Mouse (Mus musculus) CH12.LX (cell line): ENCODE measurements at regions not wholly inside any gene's neighbourhood (a gene's known extent, or its start where the extent isn't known, plus 50 kb on each side); places are given as distances from the start of the nearest gene placed in this dataset.

Experiments
- DNase-seq: peaks from one replicate; pipeline ENCODE4 v3.0.0-alpha.2; 2013; ENCODE audit errors: extremely low read depth
- H3K27ac ChIP-seq: 2 replicates; pipeline ENCODE4 v1.5.1; 2012; ENCODE audit warnings: low read depth, mild to moderate bottlenecking, control low read depth, moderate library complexity; ENCODE audit not compliant: insufficient read depth
- H3K27me3 ChIP-seq: replicated peaks from 2 replicates; pipeline ENCODE3; 2012; ENCODE audit warnings: inconsistent platforms
- H3K36me3 ChIP-seq, 2 experiments: replicated peaks in 1 of 2; 2 replicates each; pipeline versions ENCODE3 to v1.6.1; 2012; ENCODE audit warnings: inconsistent platforms in 1 of 2, low read length in 1 of 2, mild to moderate bottlenecking in 1 of 2, mixed read lengths in 1 of 2, moderate library complexity in 1 of 2; ENCODE audit not compliant: control insufficient read depth in 1 of 2, insufficient read depth in 1 of 2
- H3K4me1 ChIP-seq, 2 experiments: 2 replicates each; pipeline ENCODE4 v1.6.1; 2012; ENCODE audit warnings: inconsistent platforms in 1 of 2, moderate library complexity in 1 of 2; ENCODE audit not compliant: insufficient read depth in 2 of 2, control insufficient read depth in 1 of 2
- H3K4me2 ChIP-seq: 2 replicates; pipeline ENCODE4 v1.6.1; 2012; ENCODE audit warnings: low read depth, mild to moderate bottlenecking, control low read depth; ENCODE audit not compliant: poor library complexity, insufficient read depth, severe bottlenecking
- H3K4me3 ChIP-seq, 3 experiments: fragments of 150-350 bp in 1 of 3; sonication (generic) in 1 of 3; replicated peaks in 1 of 3; 2 replicates each; pipeline versions ENCODE3 to v1.5.1; 2011 to 2012; ENCODE audit warnings: low read depth in 2 of 3, low read length in 2 of 3, mild to moderate bottlenecking in 2 of 3, moderate library complexity in 2 of 3, control low read depth in 1 of 3, improper control_type of control experiment in 1 of 3, inconsistent platforms in 1 of 3, mixed read lengths in 1 of 3; ENCODE audit not compliant: poor library complexity in 1 of 3
- H3K79me2 ChIP-seq: replicated peaks from 2 replicates; pipeline ENCODE4 v1.6.1; 2012; ENCODE audit warnings: mild to moderate bottlenecking, moderate library complexity; ENCODE audit not compliant: control insufficient read depth, poor library complexity, insufficient read depth, severe bottlenecking; ENCODE audit errors: extremely low read depth
- H3K9ac ChIP-seq: 2 replicates; pipeline ENCODE4 v1.6.1; 2012; ENCODE audit warnings: low read depth, mild to moderate bottlenecking, control low read depth, moderate library complexity; ENCODE audit not compliant: insufficient read depth
- H3K9me3 ChIP-seq: replicated peaks from 2 replicates; pipeline ENCODE3; 2012; ENCODE audit warnings: low read length, inconsistent platforms, mixed read lengths
- CHD1 ChIP-seq: IDR thresholded peaks from 2 replicates; pipeline ENCODE4 v1.6.1; 2012; ENCODE audit warnings: low read depth, low read length, improper control_type of control experiment, inconsistent platforms
- CHD2 ChIP-seq: IDR thresholded peaks from 2 replicates; pipeline ENCODE4 v1.6.1; 2011; ENCODE audit warnings: low read length, improper control_type of control experiment
- E2F4 ChIP-seq: IDR thresholded peaks from 2 replicates; pipeline ENCODE4 v1.6.1; 2011; ENCODE audit warnings: low read depth, low read length, improper control_type of control experiment; ENCODE audit not compliant: insufficient replicate concordance
- ELF1 ChIP-seq: IDR thresholded peaks from 2 replicates; pipeline ENCODE4 v1.6.1; 2014; ENCODE audit warnings: low read depth, mild to moderate bottlenecking, inconsistent platforms, low read length, improper control_type of control experiment
- GABPA ChIP-seq: IDR thresholded peaks from 2 replicates; pipeline ENCODE4 v1.6.1; 2012; ENCODE audit warnings: low read depth, low read length, improper control_type of control experiment, inconsistent platforms; ENCODE audit not compliant: insufficient replicate concordance
- HCFC1 ChIP-seq: IDR thresholded peaks from 2 replicates; pipeline ENCODE4 v1.6.1; 2012; ENCODE audit warnings: low read depth, mild to moderate bottlenecking, inconsistent platforms, low read length, improper control_type of control experiment
- JUN ChIP-seq: IDR thresholded peaks from 2 replicates; pipeline ENCODE4 v1.6.1; 2011; ENCODE audit warnings: low read depth, mild to moderate bottlenecking, low read length, improper control_type of control experiment, moderate library complexity; ENCODE audit not compliant: insufficient read depth
- JUND ChIP-seq: conservative IDR thresholded peaks from 2 replicates; pipeline ENCODE4 v1.6.1; 2011; ENCODE audit warnings: low read depth, low read length, improper control_type of control experiment
- KAT2A ChIP-seq: IDR thresholded peaks from 2 replicates; pipeline ENCODE4 v1.6.1; 2012; ENCODE audit warnings: low read length, improper control_type of control experiment, inconsistent platforms; ENCODE audit not compliant: insufficient replicate concordance
- MAX ChIP-seq: IDR thresholded peaks from 2 replicates; pipeline ENCODE4 v1.6.1; 2011; ENCODE audit warnings: low read length, improper control_type of control experiment
- MYC ChIP-seq: IDR thresholded peaks from 2 replicates; pipeline ENCODE4 v1.6.1; 2011; ENCODE audit warnings: low read depth, mild to moderate bottlenecking, improper control_type of control experiment, low read length
- NRF1 ChIP-seq: IDR thresholded peaks from 2 replicates; pipeline ENCODE4 v1.6.1; 2014; ENCODE audit warnings: low read depth, mild to moderate bottlenecking, inconsistent platforms, low read length, improper control_type of control experiment, moderate library complexity
- PAX5 ChIP-seq: IDR thresholded peaks from 2 replicates; pipeline ENCODE4 v1.6.1; 2012; ENCODE audit warnings: low read length, inconsistent platforms, mixed read lengths
- POLR2A ChIP-seq: IDR thresholded peaks from 2 replicates; pipeline ENCODE4 v1.6.1; 2011; ENCODE audit warnings: low read depth, mild to moderate bottlenecking, improper control_type of control experiment, low read length
- POLR2AphosphoS2 ChIP-seq: IDR thresholded peaks from 2 replicates; pipeline ENCODE4 v1.6.1; 2011; ENCODE audit warnings: low read depth, low read length, improper control_type of control experiment
- SMC3 ChIP-seq: IDR thresholded peaks from 2 replicates; pipeline ENCODE4 v1.6.1; 2011; ENCODE audit warnings: low read depth, low read length, improper control_type of control experiment
- TBP ChIP-seq: conservative IDR thresholded peaks from 2 replicates; pipeline ENCODE4 v1.6.1; 2011; ENCODE audit warnings: low read depth, low read length, improper control_type of control experiment
- TCF12 ChIP-seq: IDR thresholded peaks from 2 replicates; pipeline ENCODE4 v1.6.1; 2014; ENCODE audit warnings: low read depth, mild to moderate bottlenecking, inconsistent platforms, low read length, improper control_type of control experiment
- USF1 ChIP-seq: IDR thresholded peaks from 2 replicates; pipeline ENCODE4 v1.6.1; 2014; ENCODE audit warnings: low read depth, mild to moderate bottlenecking, inconsistent platforms, low read length, improper control_type of control experiment
- USF2 ChIP-seq: conservative IDR thresholded peaks from 2 replicates; pipeline ENCODE4 v1.6.1; 2011; ENCODE audit warnings: low read depth, low read length, improper control_type of control experiment
- ZC3H11A ChIP-seq: IDR thresholded peaks from 2 replicates; pipeline ENCODE4 v1.6.1; 2012; ENCODE audit warnings: low read depth, mild to moderate bottlenecking, inconsistent platforms, low read length, improper control_type of control experiment
- ZKSCAN1 ChIP-seq: IDR thresholded peaks from 2 replicates; pipeline ENCODE4 v1.6.1; 2012; ENCODE audit warnings: low read depth, inconsistent platforms, low read length, improper control_type of control experiment, borderline replicate concordance
- ZMIZ1 ChIP-seq: IDR thresholded peaks from 2 replicates; pipeline ENCODE4 v1.6.1; 2012; ENCODE audit warnings: low read depth, mild to moderate bottlenecking, inconsistent platforms, low read length, improper control_type of control experiment
- dilution Hi-C: fragments of 300-500 bp; cut with MboI; formaldehyde crosslinking; loops from 2 replicates; pipeline ENCODE4 v1.14.3; 2020; ENCODE audit warnings: low sequenced_read_pairs; ENCODE audit not compliant: extremely low pct_unique_long_range_greater_than_20kb, extremely low pct_ligation_motif_present
- in situ Hi-C: fragments of 300-500 bp; cut with MboI; formaldehyde crosslinking; loops from 3 replicates; pipeline ENCODE4 v1.14.3; 2019; ENCODE audit warnings: low sequenced_read_pairs, low pct_ligation_motif_present, low pct_unique_long_range_greater_than_20kb, mixed read lengths

DNA sequence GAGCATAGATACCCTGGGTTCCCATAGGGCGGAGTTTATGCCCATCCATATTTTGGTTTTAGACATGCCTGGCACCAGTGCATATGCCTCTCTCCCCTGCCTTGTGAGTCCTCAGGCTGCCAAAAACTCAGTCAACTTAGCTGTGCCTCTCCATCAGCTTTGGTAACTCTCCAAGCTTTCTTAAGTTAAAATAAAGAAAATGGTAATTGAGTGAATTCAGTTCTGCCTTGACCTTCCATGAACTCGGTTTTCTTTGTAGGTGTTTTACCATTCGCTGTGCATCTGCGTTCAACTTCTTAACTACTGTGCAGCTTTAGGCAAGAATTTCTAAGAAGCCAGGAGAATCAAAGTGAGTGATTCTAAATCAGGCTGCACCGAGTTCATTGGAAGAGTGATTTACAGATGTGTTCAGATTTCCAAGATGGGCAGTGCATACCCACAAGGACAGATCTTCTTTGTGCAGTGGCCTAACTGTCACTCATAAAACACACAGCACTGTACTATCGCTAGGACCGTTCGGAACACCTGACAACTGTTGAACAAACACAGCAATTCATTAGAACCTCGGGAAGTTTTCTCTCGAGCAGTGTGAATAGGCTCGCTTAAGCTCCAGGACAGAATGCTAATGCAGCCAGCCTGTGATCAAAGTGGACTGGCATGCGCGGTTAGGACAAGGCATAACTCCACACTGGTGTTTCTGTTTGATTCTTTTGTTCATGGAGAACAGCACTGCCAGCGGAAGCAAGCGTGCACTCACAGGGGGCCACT, 276.4 kb upstream of the Sema6d start:
- H3K4me2 ChIP-seq, result no peak overlapping the region
- H3K9me3 ChIP-seq, result peaks cover 30% of the 10 kb centered on the region
- H3K27me3 ChIP-seq, result no peaks in the 10 kb centered on the region
- H3K79me2 ChIP-seq, result no peaks in the 10 kb centered on the region
- no peak for DNase-seq
- no peaks in the 10 kb centered on the region for H3K4me1 ChIP-seq
- no peak overlapping the region for H3K4me3 ChIP-seq
- dilution Hi-C loops (no loop called here), in situ Hi-C loops (no loop called here)
- TF ChIP-seq KAT2A (no peak), PAX5 (no peak), SMC3 (no peak), ELF1 (no peak), ZMIZ1 (no peak), MAX (no peak), TBP (no peak), POLR2A (no peak), NRF1 (no peak), HCFC1 (no peak), TCF12 (no peak), ZC3H11A (no peak)
- H3K27ac ChIP-seq, result no peak overlapping the region
- H3K9ac ChIP-seq, result no peak overlapping the region
- no peaks in the 10 kb centered on the region for H3K36me3 ChIP-seq

- in situ Hi-C loops, result no loop called here
- TF ChIP-seq JUND (no peak), ZKSCAN1 (no peak), POLR2AphosphoS2 (no peak), GABPA (no peak), MYC (no peak), NRF1 (no peak), CHD2 (no peak), SMC3 (no peak), USF2 (no peak), CHD1 (no peak), E2F4 (no peak), USF1 (no peak), JUN (no peak)
These were observed 275.8 kb upstream of the Sema6d start for GRCm38 (mm10) chr2:123813950-123814337.

More at GRCm38 (mm10) chr2:123813950-123814337, 275.8 kb upstream of the Sema6d start:
- no peak for DNase-seq
- Histone ChIP-seq H3K36me3 (no peaks in the 10 kb centered on the region), H3K27me3 (no peaks in the 10 kb centered on the region), H3K4me1 (no peaks in the 10 kb centered on the region), H3K79me2 (no peaks in the 10 kb centered on the region), H3K4me2 (no peak overlapping the region), H3K9me3 (peaks cover 24% of the 10 kb centered on the region), H3K4me3 (no peak overlapping the region), H3K27ac (no peak overlapping the region), H3K9ac (no peak overlapping the region)
- dilution Hi-C loops, result no loop called here
